Mouse (Mus musculus) urinary bladder, adult 18-20 months (tissue): Measurements from ENCODE around the gene Fam193a.

Source experiments
- DNase-seq, 2 experiments: peaks; one replicate each; pipeline ENCODE4 v3.0.0; 2022; ENCODE audit warnings: low spot score in 2 of 2, mixed read lengths in 2 of 2

The Fam193a gene

DNA sequence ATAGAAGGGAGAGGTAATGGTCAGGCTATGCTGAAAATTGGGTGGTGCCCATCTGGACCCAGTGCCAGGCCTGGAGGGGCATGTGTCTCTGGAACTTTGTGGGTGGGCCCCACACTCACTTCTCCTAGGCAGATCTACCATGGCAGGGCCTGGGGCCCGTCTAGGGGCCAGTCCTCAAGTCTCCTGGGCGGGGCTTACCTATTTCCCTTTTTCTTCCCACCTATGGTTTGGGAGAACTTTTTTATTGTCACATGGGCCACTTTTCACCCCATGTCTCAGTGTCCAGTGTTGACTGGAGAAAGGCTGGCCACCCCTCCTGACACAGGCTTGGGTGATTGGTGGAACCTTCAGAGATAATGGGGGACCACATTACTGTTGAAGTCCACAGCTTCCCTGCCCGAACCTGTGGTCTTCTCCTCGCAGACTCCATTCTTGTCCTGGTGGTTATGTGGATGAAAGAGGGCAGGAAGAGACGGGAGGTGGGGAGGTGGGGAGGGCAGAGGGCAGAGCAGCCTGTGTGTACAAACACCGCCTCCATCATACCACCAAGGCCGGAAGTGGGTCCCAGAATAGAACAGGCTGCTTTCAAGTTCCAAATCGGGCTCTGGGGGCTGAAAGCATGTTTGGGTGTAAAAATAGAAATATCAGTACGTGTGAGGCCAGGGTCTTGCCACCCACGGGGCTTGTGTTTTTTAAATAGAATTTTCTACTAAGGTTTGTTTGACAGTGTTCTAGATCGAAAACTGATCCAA, 150.9 kb downstream of the Fam193a start:
- no peak for DNase-seq

DNA sequence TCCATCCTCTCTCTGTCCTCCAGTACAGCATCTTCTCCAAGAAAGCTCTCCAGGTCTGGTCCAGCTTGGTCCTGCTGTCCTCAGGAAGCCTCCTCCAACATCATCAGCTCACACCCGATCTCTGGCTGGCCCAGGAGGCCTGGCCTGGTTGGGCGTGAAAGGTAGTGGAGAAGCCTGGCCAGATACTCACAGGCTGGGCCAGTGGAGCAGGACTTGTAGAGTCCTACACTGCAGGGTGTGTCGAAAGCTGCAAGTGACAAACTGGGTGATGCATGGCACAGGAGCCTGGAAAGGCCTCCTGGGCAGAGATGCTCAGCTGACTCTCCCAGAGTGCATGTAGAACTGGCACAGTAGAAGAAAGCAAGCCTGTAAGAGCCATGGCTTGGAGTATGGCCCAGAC, 151.6 kb downstream of the Fam193a start:
- no peak for DNase-seq

DNA sequence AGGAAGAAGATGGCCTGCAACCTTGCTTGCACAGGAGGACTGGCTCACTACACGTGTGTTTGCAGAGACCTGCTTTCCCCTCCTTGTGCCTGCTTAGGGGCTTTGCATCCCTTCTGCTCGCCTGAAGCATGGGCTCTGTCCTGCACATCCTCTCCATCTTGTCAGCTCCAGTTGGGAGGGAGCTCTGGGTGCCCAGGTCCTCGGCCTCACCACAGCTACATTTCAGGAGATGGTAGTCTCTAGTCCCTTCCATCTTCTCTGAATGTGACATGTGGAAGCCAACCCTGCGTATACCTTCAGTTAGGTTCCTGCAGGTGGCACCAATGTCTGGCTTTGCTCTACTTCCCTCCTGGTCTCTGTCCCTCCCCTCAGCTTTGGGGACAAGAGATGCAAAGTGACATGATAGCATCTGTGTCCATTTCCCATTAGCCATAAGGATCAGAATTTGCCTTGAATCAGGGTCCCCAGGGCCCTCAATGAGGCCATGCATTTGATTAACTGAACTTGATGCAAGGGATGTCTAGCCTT, 154.3 kb downstream of the Fam193a start:
- DNase-seq = no peak

DNA sequence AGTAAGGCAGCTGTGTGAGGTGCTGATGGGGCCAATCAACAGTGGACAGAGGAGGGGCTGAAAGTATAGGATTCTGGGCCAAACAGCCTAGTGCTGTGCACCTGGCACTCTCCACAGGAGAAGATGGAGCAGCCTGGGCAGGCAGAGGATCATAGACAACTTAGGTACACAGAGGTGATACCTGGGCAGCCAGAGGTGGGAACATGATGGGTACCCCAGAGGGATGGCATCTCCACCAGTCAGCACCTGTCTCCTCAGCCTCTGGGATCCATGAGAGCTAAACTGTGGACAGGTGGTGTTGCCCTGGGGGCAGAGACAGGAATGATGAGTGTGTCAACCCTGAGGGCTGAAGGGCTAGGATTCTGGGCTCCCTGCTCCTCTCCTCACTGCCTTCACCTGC, 154.8 kb downstream of the Fam193a start:
- no peak for DNase-seq

DNA sequence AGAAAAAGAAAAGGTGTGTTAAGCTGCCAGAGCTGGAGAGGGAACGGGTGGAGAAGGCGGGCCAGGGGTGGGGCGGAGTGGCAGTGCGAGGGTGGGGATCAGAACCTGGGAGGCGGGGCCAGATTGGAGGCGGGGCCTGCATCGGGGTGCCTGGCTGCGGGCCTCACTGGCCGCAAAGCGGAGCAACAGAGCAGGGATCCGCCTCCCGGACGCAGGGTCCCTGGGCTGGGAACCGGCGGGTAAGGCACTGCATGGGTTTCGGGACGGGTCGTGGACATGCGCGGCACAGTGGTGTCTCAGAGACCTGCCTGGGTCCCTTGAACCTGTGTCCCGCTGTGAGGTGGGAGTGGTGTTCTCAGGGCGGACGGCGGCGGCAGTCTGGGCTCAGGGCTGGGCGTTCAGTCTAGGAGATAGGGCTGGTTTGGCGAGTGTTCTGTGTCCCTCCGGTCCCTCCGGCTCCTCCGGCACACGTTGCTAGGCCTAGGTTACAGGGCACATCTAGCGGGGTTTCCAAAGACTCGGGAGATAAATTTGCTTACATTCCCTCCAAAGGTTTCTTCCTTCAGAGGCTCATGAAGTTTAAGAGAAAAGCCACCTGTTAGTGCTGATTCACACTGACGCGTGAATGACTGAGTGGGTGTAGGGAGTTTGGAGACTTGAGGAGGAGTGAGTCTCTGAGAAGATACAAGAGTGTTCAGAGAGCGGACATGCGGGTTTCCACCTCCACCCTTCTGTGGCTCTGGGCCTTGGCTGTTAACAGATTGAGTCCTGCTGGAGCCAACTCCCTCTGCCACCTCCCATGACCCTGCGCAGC, 156.1 kb downstream of the Fam193a start, which contains the start of gene Sh3bp2:
Gene Sh3bp2 (plus strand): TSS at position 176 of the 814 bp plus-strand sequence.
- DNase-seq = peak; percentile 96 to 99

DNA sequence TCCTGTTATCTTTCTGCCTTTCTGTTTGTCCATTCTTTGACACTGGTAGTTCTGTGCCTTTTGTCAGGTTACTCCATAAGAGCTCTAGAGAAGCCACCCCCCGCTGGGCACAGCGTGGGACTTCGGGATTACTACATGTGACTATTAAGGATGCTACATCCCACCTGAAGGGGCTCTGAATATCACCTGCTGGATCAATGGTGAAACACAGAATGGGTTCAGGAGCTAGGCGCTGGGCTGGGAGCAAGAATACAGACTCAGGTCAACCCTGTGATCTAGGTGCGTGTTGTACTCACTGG, 156.7 kb downstream of the Fam193a start:
- no peak for DNase-seq

DNA sequence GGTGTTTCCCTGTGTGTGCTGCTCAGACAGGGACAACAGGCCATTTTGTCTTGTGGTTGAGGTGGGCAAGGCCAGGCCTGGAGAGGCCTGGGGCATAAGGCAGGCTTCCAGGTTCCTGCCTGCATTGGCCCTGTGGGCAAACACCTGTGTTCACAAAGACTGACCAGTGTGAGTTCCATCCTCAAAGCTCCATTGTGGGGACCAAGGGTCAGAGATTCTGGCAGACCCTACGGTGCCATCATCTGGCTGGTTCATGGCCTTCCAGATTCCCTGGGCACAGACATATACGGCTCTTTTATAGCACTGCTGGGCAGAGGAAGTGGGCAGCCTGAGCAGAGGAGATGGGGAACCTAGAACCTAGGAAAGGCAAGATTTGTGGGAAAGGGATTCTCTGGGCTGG, 157.6 kb downstream of the Fam193a start:
- DNase-seq = no peak

DNA sequence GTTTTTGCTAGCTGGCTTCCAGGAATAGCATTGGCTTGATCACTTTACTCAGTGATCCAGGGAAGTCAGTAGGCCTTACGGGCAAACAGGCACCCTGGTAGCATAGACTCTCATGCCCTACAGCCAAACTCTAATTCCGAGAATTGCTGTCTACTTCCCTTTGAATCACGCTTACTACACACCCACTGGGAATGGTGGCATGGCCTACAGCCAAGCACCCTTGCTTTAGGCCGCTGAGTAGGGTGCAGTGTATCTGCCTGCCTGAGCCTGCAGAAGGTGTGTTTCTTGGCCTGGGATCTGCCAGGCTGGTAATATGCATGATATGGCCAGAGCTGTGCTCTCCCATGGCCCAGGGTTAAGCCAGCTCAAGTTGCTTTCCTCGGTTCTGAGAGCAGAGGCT, 159.0 kb downstream of the Fam193a start:
- DNase-seq = peak in 1 of 2 experiments; percentile 57

DNA sequence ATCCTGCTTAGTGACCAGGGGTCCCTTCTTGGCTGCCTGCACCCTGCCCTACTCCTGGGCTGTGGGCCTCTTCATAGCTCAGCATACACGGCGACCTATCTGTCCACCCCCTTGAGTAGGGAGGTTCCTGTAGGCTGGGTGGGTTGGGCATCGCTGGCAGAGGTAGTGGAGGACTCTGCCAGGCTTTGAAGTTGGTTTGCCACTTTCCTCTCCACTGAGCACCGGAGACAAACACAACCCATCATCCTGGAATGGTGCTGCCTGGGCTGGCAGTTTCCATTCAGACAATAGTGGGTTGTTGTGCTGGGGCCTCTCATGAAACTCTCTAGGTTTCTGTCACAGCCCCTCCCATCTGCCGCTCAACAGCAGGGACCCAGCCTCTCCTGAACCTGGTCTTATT, 160.4 kb downstream of the Fam193a start:
- DNase-seq = no peak

DNA sequence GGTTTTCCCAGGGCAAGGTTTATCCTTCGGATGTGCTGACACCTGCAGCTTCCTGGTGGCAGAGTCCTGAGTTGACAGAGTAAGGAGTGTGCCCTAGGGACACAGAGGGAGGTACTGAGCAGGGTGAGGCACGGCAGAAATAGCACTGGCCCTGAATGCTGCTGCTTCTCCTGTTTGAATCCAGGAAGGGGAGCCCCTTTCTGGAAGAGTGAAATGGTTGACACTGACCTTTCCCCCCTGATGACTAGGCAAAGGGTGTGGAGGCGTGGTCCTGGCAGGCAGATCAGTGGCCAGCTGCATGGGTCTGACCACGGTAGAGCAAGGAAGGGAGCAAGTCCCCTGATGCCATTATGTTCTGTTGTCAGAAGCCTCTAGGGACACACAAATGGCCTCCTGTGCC, 161.0 kb downstream of the Fam193a start:
- DNase-seq = no peak

DNA sequence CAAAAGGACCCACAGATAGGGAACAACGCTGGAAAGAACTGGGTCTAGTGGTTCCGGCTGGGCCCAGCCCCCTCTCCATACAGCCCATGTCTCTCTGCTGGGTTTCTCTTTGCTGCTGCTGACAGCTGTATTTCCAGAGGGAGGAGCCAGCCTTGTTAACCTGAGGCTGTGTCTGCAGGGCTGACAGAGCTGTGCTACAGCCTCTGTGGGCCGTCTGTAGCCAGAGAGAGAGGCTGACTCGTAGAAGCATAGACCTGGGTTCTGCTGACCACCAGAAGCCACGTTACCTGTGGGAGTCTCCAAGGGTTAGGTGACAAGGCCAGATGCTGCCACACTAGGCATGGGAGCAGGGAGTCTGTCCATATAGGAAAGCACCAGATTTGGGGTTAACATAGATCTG, 163.3 kb downstream of the Fam193a start:
- DNase-seq = no peak

DNA sequence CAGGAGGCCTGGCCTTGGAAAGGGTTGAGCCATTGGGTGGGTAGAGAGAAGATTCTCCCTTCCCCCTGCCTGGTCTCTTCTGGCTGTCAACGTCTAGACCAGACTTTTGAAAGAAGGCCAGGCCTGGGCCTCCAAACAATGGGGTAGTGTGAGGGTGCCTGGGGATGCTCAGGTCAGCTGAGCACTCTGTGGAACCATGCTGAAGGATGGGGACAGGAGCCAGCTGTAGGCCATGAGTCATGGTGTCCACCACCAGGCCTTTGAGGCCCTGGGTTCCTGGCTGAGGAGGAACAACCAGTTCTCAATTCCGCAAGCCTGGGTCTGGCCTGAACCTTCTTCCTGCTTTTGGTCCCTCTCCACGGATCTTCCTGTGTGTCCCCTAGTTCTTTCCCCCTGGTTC, 164.1 kb downstream of the Fam193a start:
- DNase-seq = no peak

DNA sequence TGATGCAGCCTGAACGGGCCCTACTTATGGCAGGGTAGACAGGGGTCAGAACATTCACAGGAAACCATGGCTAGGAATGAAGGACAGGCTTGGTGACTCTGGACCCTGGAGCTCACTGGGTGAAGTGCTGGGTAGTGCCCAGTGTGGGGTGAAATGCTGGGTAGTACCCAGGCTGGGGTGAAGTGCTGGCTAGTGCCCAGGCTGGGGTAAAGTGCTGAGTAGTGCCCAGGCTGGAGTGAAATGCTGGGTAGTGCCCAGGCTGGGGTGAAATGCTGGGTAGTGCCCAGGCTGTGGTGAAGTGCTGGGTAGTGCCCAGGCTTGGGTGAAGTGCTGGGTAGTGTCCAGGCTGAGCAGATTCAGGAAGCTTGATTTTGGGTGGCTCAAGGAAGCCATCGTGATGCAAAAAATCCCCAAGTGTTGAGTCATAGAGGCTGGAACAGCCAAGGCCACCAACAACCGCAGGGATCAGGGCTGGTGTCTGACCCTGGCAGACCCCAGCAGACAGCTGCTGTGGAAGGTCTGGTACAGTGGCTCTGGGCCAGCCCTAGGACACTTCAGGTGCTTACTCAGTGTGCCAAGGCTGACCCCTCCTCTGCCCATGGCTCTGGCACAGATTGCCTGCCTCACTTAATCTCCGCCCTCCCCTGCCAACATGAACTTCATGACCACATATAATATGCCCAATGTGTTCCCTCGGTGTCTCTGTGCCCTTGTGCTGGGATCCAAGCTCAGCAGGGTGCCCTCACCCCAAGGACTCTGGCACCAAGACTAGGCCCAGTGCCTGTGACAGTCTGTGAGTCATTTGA, 165.2 kb downstream of the Fam193a start:
- DNase-seq = peak in 1 of 2 experiments; percentile 23

DNA sequence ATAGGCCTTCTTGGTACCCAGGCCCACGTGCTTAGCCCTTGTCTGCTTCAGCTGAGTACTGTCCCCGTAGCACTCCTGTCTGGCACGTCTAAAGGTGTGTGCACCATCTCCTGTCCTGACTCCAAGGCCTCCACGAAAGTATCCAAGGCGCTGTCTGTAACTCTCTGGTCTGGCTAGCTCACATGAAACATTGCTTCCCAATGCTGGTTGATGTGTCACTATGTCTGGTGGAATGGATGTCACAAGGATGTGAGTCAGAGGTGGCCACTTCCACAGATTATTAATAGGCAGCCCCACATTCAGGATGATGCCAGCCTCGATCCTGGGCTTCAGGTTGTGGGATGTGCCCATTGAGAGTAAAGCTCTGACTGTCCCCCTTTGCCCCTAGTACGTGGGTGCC, 166.1 kb downstream of the Fam193a start:
- no peak for DNase-seq
